8 mouse cellular contexts compared by ENCODE assay signal in the genomic region with DNA sequence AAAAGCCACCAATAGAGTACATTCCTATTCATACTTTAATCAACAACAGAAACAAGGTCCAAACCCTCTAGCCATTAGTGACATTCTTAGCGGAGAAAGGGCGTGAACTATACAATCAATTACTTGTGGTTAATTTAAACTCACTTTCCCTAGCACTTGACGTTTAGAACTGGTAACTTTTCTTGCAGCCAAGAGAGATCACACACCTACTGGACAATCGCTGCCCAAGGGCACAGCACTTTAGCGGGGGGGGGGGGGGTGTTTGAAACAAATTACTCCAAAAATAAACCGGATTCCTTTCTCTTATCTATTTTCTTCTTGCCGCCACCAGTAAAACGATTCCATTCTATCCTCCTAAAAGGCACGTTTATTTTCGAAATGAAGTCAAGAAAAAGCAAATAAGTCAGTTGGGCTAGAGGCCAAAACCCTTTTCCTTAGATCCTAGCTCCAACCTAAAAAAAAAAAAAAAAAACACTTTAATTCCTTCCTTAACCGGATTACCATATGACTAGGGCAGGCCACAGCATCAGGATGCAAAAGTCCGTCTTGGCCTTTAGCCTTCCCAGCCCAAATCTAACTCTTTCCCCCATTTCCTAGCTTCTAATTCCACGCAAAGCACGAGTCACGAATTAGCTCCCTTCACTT. TPM values are rescaled to one million over a fixed set of nuclear protein-coding genes. Genes with fewer than 3 reads are reported as not detected.
A peak's percentile ranks its signal among the peaks of the same experiment; 100 is the strongest.
DNase-seq lines count a peak whose midpoint lies in the region; ATAC-seq and TF ChIP-seq lines count a peak whose summit lies in the region.

No protein-coding gene starts in this region.

- H3K4me1 ChIP-seq in kidney, embryonic 16.5 days (ENCODE audit: insufficient read depth, low read length), result peaks cover 24% of the 10 kb centered on the region
- peaks cover 19% of the 10 kb centered on the region for H3K4me1 ChIP-seq in hindbrain, embryonic 14.5 days (replicated peaks; ENCODE audit: control insufficient read depth, insufficient read depth, low read length)
- H3K4me1 ChIP-seq in midbrain, postnatal 0 days (ENCODE audit: insufficient read depth, low read length), result peaks cover 6% of the 10 kb centered on the region

- peak overlapping the region; percentile 98 for H3K27ac ChIP-seq in kidney, embryonic 16.5 days (ENCODE audit: low read length)
- peak overlapping the region; percentile 97 for H3K27ac ChIP-seq in hindbrain, embryonic 14.5 days
- H3K27ac ChIP-seq in midbrain, postnatal 0 days (ENCODE audit: low read depth, low read length), result peak overlapping the region; percentile 98

- WGBS in kidney, embryonic 16.5 days, result 1% methylated on average over 15 of the region's 15 CpGs
- WGBS in hindbrain, embryonic 14.5 days, result under 1% methylated on average over 15 of the region's 15 CpGs
- 1% methylated on average over 15 of the region's 15 CpGs for WGBS in midbrain, postnatal 0 days

- H3K27me3 ChIP-seq in kidney, embryonic 16.5 days (ENCODE audit: insufficient read depth, low read length), result no peaks in the 10 kb centered on the region
- no peaks in the 10 kb centered on the region for H3K27me3 ChIP-seq in hindbrain, embryonic 14.5 days (ENCODE audit: control insufficient read depth, insufficient read depth, low read length)
- no peaks in the 10 kb centered on the region for H3K27me3 ChIP-seq in midbrain, postnatal 0 days (ENCODE audit: insufficient read depth, low read length)

- no peaks in the 10 kb centered on the region for H3K9me3 ChIP-seq in kidney, embryonic 16.5 days (ENCODE audit: low read length)
- H3K9me3 ChIP-seq in hindbrain, embryonic 14.5 days (ENCODE audit: control insufficient read depth, low read length), result no peaks in the 10 kb centered on the region
- H3K9me3 ChIP-seq in midbrain, postnatal 0 days (ENCODE audit: low read length), result no peaks in the 10 kb centered on the region

- TF ChIP-seq CTCF in midbrain, postnatal 0 days (IDR thresholded peaks at IDR 0.05), result no peak

- intact Hi-C loops in left cerebral cortex, postnatal 14 days (cut with DNase I), result loop anchor here (10.0 kb wide), 1 partner anchor 542 kb away; no protein-coding TSS in a partner anchor

- H3K9ac ChIP-seq in kidney, embryonic 16.5 days (replicated peaks; ENCODE audit: low read length), result peak overlapping the region; percentile 83
- peak overlapping the region; percentile 85 for H3K9ac ChIP-seq in hindbrain, embryonic 14.5 days
- peak overlapping the region; percentile 77 for H3K9ac ChIP-seq in midbrain, postnatal 0 days (replicated peaks; ENCODE audit: low read length, poor library complexity, severe bottlenecking)

- peak overlapping the region; percentile 78 for H3K4me3 ChIP-seq in kidney, embryonic 16.5 days (ENCODE audit: low read length)
- peak overlapping the region; percentile 88 for H3K4me3 ChIP-seq in hindbrain, embryonic 14.5 days (replicated peaks; ENCODE audit: low read length)
- peak overlapping the region; percentile 82 for H3K4me3 ChIP-seq in midbrain, postnatal 0 days (ENCODE audit: low read depth, low read length)

- H3K36me3 ChIP-seq in kidney, embryonic 16.5 days (ENCODE audit: insufficient read depth, low read length), result no peaks in the 10 kb centered on the region
- H3K36me3 ChIP-seq in hindbrain, embryonic 14.5 days (replicated peaks; ENCODE audit: control insufficient read depth, insufficient read depth), result no peaks in the 10 kb centered on the region
- H3K36me3 ChIP-seq in midbrain, postnatal 0 days (ENCODE audit: insufficient read depth, low read length), result no peaks in the 10 kb centered on the region

- peak overlapping the region; percentile 67 for H3K4me2 ChIP-seq in kidney, embryonic 16.5 days (replicated peaks; ENCODE audit: low read depth, low read length)
- H3K4me2 ChIP-seq in hindbrain, embryonic 14.5 days (replicated peaks), result peak overlapping the region; percentile 71
- peak overlapping the region; percentile 86 for H3K4me2 ChIP-seq in midbrain, postnatal 0 days (ENCODE audit: low read depth, low read length, poor library complexity, severe bottlenecking)

- no peak for DNase-seq in kidney, postnatal 25 days
- DNase-seq in brain, adult 2 months (ENCODE audit: low read depth, low spot score), result peak; percentile 32
- DNase-seq in hindbrain, embryonic 14.5 days (ENCODE audit: low spot score), result no peak
- DNase-seq in midbrain, postnatal 0 days (ENCODE audit: low spot score), result no peak
- no peak for DNase-seq in thymus, postnatal 25 days
- DNase-seq in left cerebral cortex, postnatal 14 days (ENCODE audit: low spot score in 2 of 2), result no peak
- DNase-seq in right cerebral cortex, postnatal 14 days, result no peak

- no peak for ATAC-seq in kidney, embryonic 16.5 days (ENCODE audit: low FRiP score, low TSS enrichment)
- ATAC-seq in hindbrain, embryonic 14.5 days (ENCODE audit: low FRiP score), result no peak
- no peak for ATAC-seq in midbrain, postnatal 0 days (ENCODE audit: low FRiP score)

RNA-seq across cellular contexts. Expression of a gene that starts 1.5 kb away (rescaled TPM):
- polyA plus RNA-seq in kidney, embryonic 16.5 days (2015; fragmentation: Nextera tagmentation; extraction: Ambion mirVana), result 5.2 and 6.3 TPM in 2 replicates
- polyA plus RNA-seq in hindbrain, embryonic 14.5 days (2014; fragmentation: Nextera tagmentation; extraction: Ambion mirVana), result 12.8 and 13.2 TPM in 2 replicates
- total RNA-seq in midbrain, postnatal 0 days (2014; rRNA removed), result 33.1 and 35.4 TPM in 2 replicates
- polyA plus RNA-seq in midbrain, postnatal 0 days (2015; fragmentation: Nextera tagmentation; extraction: Ambion mirVana), result 7.8 and 8.9 TPM in 2 replicates
- 10 to 100 TPM; 36.8 to 41.3 TPM for total RNA-seq in left cerebral cortex, postnatal 14 days (2021)
